Mouse (Mus musculus): Measurements from ENCODE around the gene Ctps2. TPM values are rescaled to one million over a fixed set of nuclear protein-coding genes. Genes with fewer than 3 reads are reported as not detected.

Gene Ctps2
- total and polyA plus RNA-seq, 2 experiments: 4.2 to 15.5 TPM

- no peak overlapping the region for H3K4me3 ChIP-seq (ENCODE audit: insufficient read depth, low read depth, low read length)
- H3K4me1 ChIP-seq (ENCODE audit: control insufficient read depth, insufficient read depth, low read length): no peaks in the 10 kb centered on the region
- no peak for DNase-seq (ENCODE audit: extremely low read depth, low read depth, low spot score)
- WGBS: 96% methylated on average over 10 of the region's 10 CpGs
- H3K79me2 ChIP-seq (ENCODE audit: control insufficient read depth, insufficient read depth, low read length): no peaks in the 10 kb centered on the region
- no peak for TF ChIP-seq CTCF (IDR thresholded peaks at IDR 0.05; ENCODE audit: low read depth, low read length)
- TF ChIP-seq POLR2A (IDR thresholded peaks at IDR 0.05; ENCODE audit: extremely low read depth, insufficient read depth, low read length): no peak
- no peak overlapping the region for H3K27ac ChIP-seq (replicated peaks; ENCODE audit: insufficient read depth, low read depth, low read length)
- H3K36me3 ChIP-seq (ENCODE audit: control insufficient read depth, insufficient read depth, low read length): no peaks in the 10 kb centered on the region
- no peaks in the 10 kb centered on the region for H3K27me3 ChIP-seq (ENCODE audit: control insufficient read depth, insufficient read depth, low read length)
- H3K9ac ChIP-seq (ENCODE audit: low read depth, low read length): no peak overlapping the region
These were observed 85.9 kb downstream of the Ctps2 start for GRCm38 (mm10) chrX:162986876-162987495.

DNA sequence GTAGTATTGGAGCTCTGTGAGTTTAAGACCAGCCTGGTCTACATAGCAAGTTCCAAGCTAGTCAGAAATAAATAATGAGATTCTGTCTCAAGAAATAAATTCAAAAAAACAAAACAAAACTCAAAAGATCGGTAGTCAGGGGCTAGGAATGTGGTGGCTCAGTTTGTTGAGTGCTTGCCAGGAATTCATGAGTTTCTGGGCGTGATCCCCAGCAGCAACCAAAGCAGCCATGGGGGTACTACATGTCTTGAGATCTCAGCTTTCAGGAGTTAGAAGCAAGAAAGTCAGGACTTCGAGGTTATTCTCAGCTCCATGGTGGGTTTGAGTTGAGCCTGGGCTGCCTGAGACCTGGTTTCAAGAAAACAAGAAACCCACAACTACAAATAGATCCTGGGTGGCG is 90.4 kb downstream of the Ctps2 start:
- Histone ChIP-seq H3K4me3 (ENCODE audit: insufficient read depth, low read depth, low read length) (no peak overlapping the region), H3K27ac (replicated peaks; ENCODE audit: insufficient read depth, low read depth, low read length) (no peak overlapping the region), H3K36me3 (ENCODE audit: control insufficient read depth, insufficient read depth, low read length) (no peaks in the 10 kb centered on the region), H3K79me2 (ENCODE audit: control insufficient read depth, insufficient read depth, low read length) (no peaks in the 10 kb centered on the region), H3K4me1 (ENCODE audit: control insufficient read depth, insufficient read depth, low read length) (no peaks in the 10 kb centered on the region), H3K27me3 (ENCODE audit: control insufficient read depth, insufficient read depth, low read length) (no peaks in the 10 kb centered on the region), H3K9ac (ENCODE audit: low read depth, low read length) (no peak overlapping the region)
- DNase-seq (ENCODE audit: extremely low read depth, low read depth, low spot score): no peak
- TF ChIP-seq POLR2A (IDR thresholded peaks at IDR 0.05; ENCODE audit: extremely low read depth, insufficient read depth, low read length) (no peak), CTCF (IDR thresholded peaks at IDR 0.05; ENCODE audit: low read depth, low read length) (no peak)
- WGBS: 83% methylated on average over 4 of the region's 4 CpGs

DNA sequence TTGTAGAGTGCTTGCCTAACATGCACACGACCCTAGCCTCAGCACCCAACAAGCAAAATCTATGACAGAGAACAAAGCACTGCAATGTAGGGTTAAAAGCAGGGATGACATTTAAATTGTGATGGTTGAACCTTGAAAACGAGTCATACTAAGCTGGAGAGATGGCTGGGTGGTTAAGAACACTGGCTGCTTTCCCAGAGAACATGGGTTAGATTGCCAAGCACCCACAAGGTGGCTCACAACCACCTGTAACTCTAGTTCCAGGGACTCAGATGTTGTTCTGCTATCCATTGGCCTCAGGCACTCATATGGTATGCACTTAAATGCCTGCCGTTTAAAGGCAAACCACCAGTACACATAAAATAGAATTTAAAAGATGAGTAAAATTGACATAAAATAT is 91.1 kb downstream of the Ctps2 start:
- Histone ChIP-seq H3K36me3 (ENCODE audit: control insufficient read depth, insufficient read depth, low read length) (no peaks in the 10 kb centered on the region), H3K9ac (ENCODE audit: low read depth, low read length) (no peak overlapping the region), H3K4me1 (ENCODE audit: control insufficient read depth, insufficient read depth, low read length) (no peaks in the 10 kb centered on the region), H3K4me3 (ENCODE audit: insufficient read depth, low read depth, low read length) (no peak overlapping the region), H3K79me2 (ENCODE audit: control insufficient read depth, insufficient read depth, low read length) (no peaks in the 10 kb centered on the region), H3K27me3 (ENCODE audit: control insufficient read depth, insufficient read depth, low read length) (no peaks in the 10 kb centered on the region), H3K27ac (replicated peaks; ENCODE audit: insufficient read depth, low read depth, low read length) (no peak overlapping the region)
- WGBS: 65% methylated on average over 3 of the region's 3 CpGs
- TF ChIP-seq POLR2A (IDR thresholded peaks at IDR 0.05; ENCODE audit: extremely low read depth, insufficient read depth, low read length) (no peak), CTCF (IDR thresholded peaks at IDR 0.05; ENCODE audit: low read depth, low read length) (no peak)
- no peak for DNase-seq (ENCODE audit: extremely low read depth, low read depth, low spot score)

- no peak for DNase-seq (ENCODE audit: extremely low read depth, low read depth, low spot score)
- no peaks in the 10 kb centered on the region for H3K4me1 ChIP-seq (ENCODE audit: control insufficient read depth, insufficient read depth, low read length)
- H3K9ac ChIP-seq (ENCODE audit: low read depth, low read length): no peak overlapping the region
- no peaks in the 10 kb centered on the region for H3K79me2 ChIP-seq (ENCODE audit: control insufficient read depth, insufficient read depth, low read length)
- TF ChIP-seq CTCF (IDR thresholded peaks at IDR 0.05; ENCODE audit: low read depth, low read length): no peak
- TF ChIP-seq POLR2A (IDR thresholded peaks at IDR 0.05; ENCODE audit: extremely low read depth, insufficient read depth, low read length): no peak
- H3K27me3 ChIP-seq (ENCODE audit: control insufficient read depth, insufficient read depth, low read length): no peaks in the 10 kb centered on the region
- H3K27ac ChIP-seq (replicated peaks; ENCODE audit: insufficient read depth, low read depth, low read length): no peak overlapping the region
- peaks cover 2% of the 10 kb centered on the region; the same call in 1 of the 2 replicates for H3K36me3 ChIP-seq (ENCODE audit: control insufficient read depth, insufficient read depth, low read length)
- no peak overlapping the region for H3K4me3 ChIP-seq (ENCODE audit: insufficient read depth, low read depth, low read length)
These were observed 126.8 kb downstream of the Ctps2 start for GRCm38 (mm10) chrX:163027864-163028263.

- no peak overlapping the region for H3K9ac ChIP-seq (ENCODE audit: low read depth, low read length)
- 89% methylated on average over 3 of the region's 3 CpGs for WGBS
- H3K36me3 ChIP-seq (ENCODE audit: control insufficient read depth, insufficient read depth, low read length): no peaks in the 10 kb centered on the region
- no peak for DNase-seq (ENCODE audit: extremely low read depth, low read depth, low spot score)
- H3K4me1 ChIP-seq (ENCODE audit: control insufficient read depth, insufficient read depth, low read length): no peaks in the 10 kb centered on the region
- TF ChIP-seq POLR2A (IDR thresholded peaks at IDR 0.05; ENCODE audit: extremely low read depth, insufficient read depth, low read length) (no peak), CTCF (IDR thresholded peaks at IDR 0.05; ENCODE audit: low read depth, low read length) (no peak)
- H3K79me2 ChIP-seq (ENCODE audit: control insufficient read depth, insufficient read depth, low read length): no peaks in the 10 kb centered on the region
- no peaks in the 10 kb centered on the region for H3K27me3 ChIP-seq (ENCODE audit: control insufficient read depth, insufficient read depth, low read length)
- H3K27ac ChIP-seq (replicated peaks; ENCODE audit: insufficient read depth, low read depth, low read length): no peak overlapping the region
- H3K4me3 ChIP-seq (ENCODE audit: insufficient read depth, low read depth, low read length): no peak overlapping the region
These were observed 137.7 kb downstream of the Ctps2 start for GRCm38 (mm10) chrX:163038767-163039166.

- Histone ChIP-seq H3K4me1 (ENCODE audit: control insufficient read depth, insufficient read depth, low read length) (no peaks in the 10 kb centered on the region), H3K4me3 (ENCODE audit: insufficient read depth, low read depth, low read length) (no peak overlapping the region), H3K36me3 (ENCODE audit: control insufficient read depth, insufficient read depth, low read length) (no peaks in the 10 kb centered on the region), H3K79me2 (ENCODE audit: control insufficient read depth, insufficient read depth, low read length) (no peaks in the 10 kb centered on the region), H3K9ac (ENCODE audit: low read depth, low read length) (no peak overlapping the region), H3K27ac (replicated peaks; ENCODE audit: insufficient read depth, low read depth, low read length) (no peak overlapping the region), H3K27me3 (ENCODE audit: control insufficient read depth, insufficient read depth, low read length) (no peaks in the 10 kb centered on the region)
- no peak for DNase-seq (ENCODE audit: extremely low read depth, low read depth, low spot score)
- WGBS: 100% methylated on average over 1 of the region's 1 CpGs
- TF ChIP-seq POLR2A (IDR thresholded peaks at IDR 0.05; ENCODE audit: extremely low read depth, insufficient read depth, low read length) (no peak), CTCF (IDR thresholded peaks at IDR 0.05; ENCODE audit: low read depth, low read length) (no peak)
These were observed 141.7 kb downstream of the Ctps2 start for GRCm38 (mm10) chrX:163042771-163043170.

Measured in liver, adult 2 months (tissue).